Mouse (Mus musculus) midbrain, embryonic 16.5 days (tissue): ENCODE results near the gene Zfp579. TPM values are rescaled to one million over a fixed set of nuclear protein-coding genes. Genes with fewer than 3 reads are reported as not detected.
A peak's percentile ranks its signal among the peaks of the same experiment; 100 is the strongest.

Experiments
- ATAC-seq: fragments of 200-750 bp; cut with Nextera tagmentation; 2 replicates; pipeline ENCODE4 v1.8.0; 2017; ENCODE audit warnings: moderate TSS enrichment
- H3K27ac ChIP-seq: fragments of 300-500 bp; sonication (generic); 2 replicates; pipeline ENCODE4 v1.5.1; 2014; ENCODE audit warnings: mild to moderate bottlenecking, low read length, mixed read lengths
- H3K27me3 ChIP-seq: fragments of 300-500 bp; sonication (generic); 2 replicates; pipeline ENCODE4 v1.6.1; 2014; ENCODE audit warnings: low read depth, low read length, mixed read lengths; ENCODE audit not compliant: control insufficient read depth, insufficient read depth
- H3K36me3 ChIP-seq: fragments of 300-500 bp; sonication (generic); 2 replicates; pipeline ENCODE4 v1.6.1; 2014; ENCODE audit warnings: mild to moderate bottlenecking, low read length, moderate library complexity, mixed read lengths; ENCODE audit not compliant: control insufficient read depth, insufficient read depth
- H3K4me1 ChIP-seq: fragments of 300-500 bp; sonication (generic); 2 replicates; pipeline ENCODE4 v1.6.1; 2014; ENCODE audit warnings: mild to moderate bottlenecking, low read length, mixed read lengths; ENCODE audit not compliant: control insufficient read depth, insufficient read depth
- H3K4me2 ChIP-seq: fragments of 300-500 bp; sonication (generic); 2 replicates; pipeline ENCODE4 v1.6.1; 2014; ENCODE audit warnings: mild to moderate bottlenecking, low read length, mixed read lengths
- H3K4me3 ChIP-seq: fragments of 300-500 bp; sonication (generic); 2 replicates; pipeline ENCODE4 v1.5.1; 2014; ENCODE audit warnings: low read depth, mild to moderate bottlenecking, low read length, moderate library complexity, mixed read lengths
- H3K9ac ChIP-seq: fragments of 300-500 bp; sonication (generic); 2 replicates; pipeline ENCODE4 v1.6.1; 2014; ENCODE audit warnings: low read depth, low read length, mixed read lengths
- H3K9me3 ChIP-seq: fragments of 300-500 bp; sonication (generic); replicated peaks from 2 replicates; pipeline ENCODE4 v1.6.1; 2014; ENCODE audit warnings: mild to moderate bottlenecking, low read length, mixed read lengths; ENCODE audit not compliant: control insufficient read depth, poor library complexity, severe bottlenecking
- WGBS: fragments of 180-500 bp; shearing (Covaris S2); extraction: QIAGEN DNeasy Blood & Tissue Kit; methylation state at CpG from one replicate; pipeline ENCODE4 v1.1.7; 2014; 5-methylcytosine and 5-hydroxymethylcytosine counted together
- polyA plus RNA-seq: library from polyadenylated mRNA; unstranded; fragments of >200 nt; fragmentation: Nextera tagmentation; extraction: Ambion mirVana; gene quantifications from 2 replicates; pipeline ENCODE4 v1.2.1, GENCODE M21; 2015

The Zfp579 gene
- polyA plus RNA-seq, 1 experiment from 2014 or later = 56.3 TPM

GRCm38 (mm10) chr7:4975455-4975854, 20.5 kb downstream of the Zfp579 start:
- H3K4me3 ChIP-seq = no peak overlapping the region
- H3K27ac ChIP-seq = no peak overlapping the region
- H3K9ac ChIP-seq = no peak overlapping the region
- H3K36me3 ChIP-seq = no peaks in the 10 kb centered on the region
- ATAC-seq = no peak
- H3K4me1 ChIP-seq = no peaks in the 10 kb centered on the region
- no peak overlapping the region for H3K4me2 ChIP-seq
- no peaks in the 10 kb centered on the region for H3K27me3 ChIP-seq
- no peaks in the 10 kb centered on the region for H3K9me3 ChIP-seq
- 72% methylated on average over 4 of the region's 4 CpGs for WGBS

- Histone ChIP-seq H3K27ac (no peak overlapping the region), H3K9ac (no peak overlapping the region), H3K27me3 (no peaks in the 10 kb centered on the region), H3K9me3 (no peaks in the 10 kb centered on the region), H3K4me3 (no peak overlapping the region), H3K4me1 (no peaks in the 10 kb centered on the region), H3K36me3 (no peaks in the 10 kb centered on the region), H3K4me2 (no peak overlapping the region)
- no peak for ATAC-seq
- 81% methylated on average over 18 of the region's 18 CpGs for WGBS
Measured at GRCm38 (mm10) chr7:4972321-4973047, 23.5 kb downstream of the Zfp579 start.

DNA sequence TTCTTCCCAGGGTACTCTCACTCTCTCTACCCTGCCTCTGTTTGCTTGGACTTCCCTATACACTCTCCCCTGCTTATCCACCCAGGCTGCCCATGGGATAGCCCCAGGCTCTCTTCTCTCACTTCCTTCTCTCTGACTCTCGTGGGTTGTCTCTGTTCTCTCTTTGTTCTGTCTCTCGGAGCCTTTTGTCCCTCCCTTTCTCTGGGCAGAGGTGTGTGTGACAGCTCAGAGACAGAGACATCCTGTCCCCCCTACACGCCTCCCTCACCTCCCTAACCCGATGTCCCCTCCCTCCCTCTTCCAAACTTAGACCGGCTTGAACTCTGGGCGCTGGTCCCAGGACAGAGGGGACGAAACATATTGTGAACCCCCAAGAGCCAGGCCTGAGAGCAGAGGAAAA, 24.2 kb downstream of the Zfp579 start:
- H3K4me3 ChIP-seq = no peak overlapping the region
- no peak overlapping the region for H3K4me2 ChIP-seq
- no peak overlapping the region for H3K27ac ChIP-seq
- no peaks in the 10 kb centered on the region for H3K36me3 ChIP-seq
- no peak overlapping the region for H3K9ac ChIP-seq
- H3K27me3 ChIP-seq = no peaks in the 10 kb centered on the region
- 23% methylated on average over 7 of the region's 7 CpGs for WGBS
- no peaks in the 10 kb centered on the region for H3K9me3 ChIP-seq
- no peaks in the 10 kb centered on the region for H3K4me1 ChIP-seq
- no peak for ATAC-seq

GRCm38 (mm10) chr7:4971068-4971467, 24.9 kb downstream of the Zfp579 start, which contains the start of gene Sbk3:
TSS of gene Sbk3 (minus strand) at chr7:4971168.
- no peak within 1 kb of the TSS for H3K4me2 ChIP-seq
- H3K36me3 ChIP-seq = no peaks in the 10 kb centered on the region
- no peaks in the 10 kb centered on the region for H3K4me1 ChIP-seq
- whole genome bisulfite sequencing = 32% methylated on average over 6 of the region's 6 CpGs
- H3K4me3 ChIP-seq = no peak within 1 kb of the TSS
- no peak for ATAC-seq
- no peak within 1 kb of the TSS for H3K9ac ChIP-seq
- H3K27ac ChIP-seq = no peak within 1 kb of the TSS
- H3K27me3 ChIP-seq = no peaks in the 10 kb centered on the region
- H3K9me3 ChIP-seq = no peaks in the 10 kb centered on the region

GRCm38 (mm10) chr7:4964988-4965387, 31.0 kb downstream of the Zfp579 start:
- 81% methylated on average over 5 of the region's 5 CpGs for WGBS
- Histone ChIP-seq H3K27me3 (no peaks in the 10 kb centered on the region), H3K27ac (no peak overlapping the region), H3K9me3 (no peaks in the 10 kb centered on the region), H3K9ac (no peak overlapping the region), H3K4me2 (no peak overlapping the region), H3K4me1 (no peaks in the 10 kb centered on the region), H3K4me3 (no peak overlapping the region), H3K36me3 (no peaks in the 10 kb centered on the region)
- ATAC-seq = no peak

DNA sequence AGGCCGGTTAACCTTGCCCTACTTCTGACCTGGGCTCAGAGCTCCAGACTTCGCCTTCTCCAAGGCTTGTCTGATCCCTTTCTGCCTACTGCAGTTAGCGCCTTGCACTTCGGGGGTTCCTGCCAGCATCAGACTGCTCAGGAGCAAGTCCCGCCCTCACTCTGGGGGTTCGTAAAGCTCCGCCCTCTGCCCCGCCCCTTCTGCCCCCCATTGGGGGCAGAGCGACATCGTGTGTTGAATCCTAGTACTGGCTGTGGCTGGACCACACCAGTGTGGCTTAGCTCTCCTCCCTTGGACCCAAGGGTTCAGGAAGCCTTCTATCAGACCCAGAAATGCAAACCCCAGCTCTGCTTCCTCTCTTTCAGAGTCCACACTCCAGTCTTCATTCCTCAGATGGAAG, 31.7 kb downstream of the Zfp579 start, which contains the start of gene Sbk2:
Gene Sbk2 (minus strand): TSS at position 135 of the 400 bp plus-strand sequence.
- 8% methylated on average over 10 of the region's 10 CpGs for WGBS
- Histone ChIP-seq H3K27ac (no peak within 1 kb of the TSS), H3K9me3 (no peaks in the 10 kb centered on the region), H3K9ac (no peak within 1 kb of the TSS), H3K27me3 (no peaks in the 10 kb centered on the region), H3K4me2 (0 out of 2 replicates have a peak within 1 kb of the TSS, but pooled peaks have one; percentile 4), H3K36me3 (no peaks in the 10 kb centered on the region), H3K4me3 (no peak within 1 kb of the TSS), H3K4me1 (no peaks in the 10 kb centered on the region)
- ATAC-seq = peak; percentile 66

DNA sequence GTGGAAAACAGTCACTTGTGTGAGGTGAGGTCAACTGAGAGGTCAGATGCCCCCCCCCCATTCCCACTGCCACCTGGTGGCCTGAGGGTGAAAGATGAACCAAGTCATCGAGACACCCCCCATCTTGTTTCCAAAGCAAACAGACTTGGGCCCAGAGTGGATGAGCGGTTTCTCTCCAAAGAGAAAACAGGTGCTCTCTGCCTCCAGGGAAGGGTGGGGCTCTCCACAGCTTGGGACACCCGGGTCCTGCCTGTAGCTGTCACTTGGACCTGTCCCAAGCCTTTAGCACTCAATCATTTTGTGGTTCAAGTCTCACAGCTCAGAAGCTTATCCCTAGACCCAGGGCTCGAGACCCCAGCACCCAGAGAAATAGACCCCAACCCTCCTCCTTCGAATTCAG, 32.4 kb downstream of the Zfp579 start:
- Histone ChIP-seq H3K27ac (no peak overlapping the region), H3K4me1 (no peaks in the 10 kb centered on the region), H3K4me3 (no peak overlapping the region), H3K36me3 (no peaks in the 10 kb centered on the region), H3K27me3 (no peaks in the 10 kb centered on the region), H3K4me2 (no peak overlapping the region), H3K9ac (no peak overlapping the region), H3K9me3 (no peaks in the 10 kb centered on the region)
- ATAC-seq = no peak
- 85% methylated on average over 5 of the region's 5 CpGs for WGBS

- Histone ChIP-seq H3K4me1 (no peaks in the 10 kb centered on the region), H3K4me3 (no peak overlapping the region), H3K9ac (no peak overlapping the region), H3K27me3 (no peaks in the 10 kb centered on the region), H3K9me3 (no peaks in the 10 kb centered on the region), H3K27ac (no peak overlapping the region), H3K4me2 (no peak overlapping the region), H3K36me3 (no peaks in the 10 kb centered on the region)
- ATAC-seq = no peak
- WGBS = 88% methylated on average over 10 of the region's 10 CpGs
Measured at GRCm38 (mm10) chr7:4957361-4957760, 38.6 kb downstream of the Zfp579 start.

DNA sequence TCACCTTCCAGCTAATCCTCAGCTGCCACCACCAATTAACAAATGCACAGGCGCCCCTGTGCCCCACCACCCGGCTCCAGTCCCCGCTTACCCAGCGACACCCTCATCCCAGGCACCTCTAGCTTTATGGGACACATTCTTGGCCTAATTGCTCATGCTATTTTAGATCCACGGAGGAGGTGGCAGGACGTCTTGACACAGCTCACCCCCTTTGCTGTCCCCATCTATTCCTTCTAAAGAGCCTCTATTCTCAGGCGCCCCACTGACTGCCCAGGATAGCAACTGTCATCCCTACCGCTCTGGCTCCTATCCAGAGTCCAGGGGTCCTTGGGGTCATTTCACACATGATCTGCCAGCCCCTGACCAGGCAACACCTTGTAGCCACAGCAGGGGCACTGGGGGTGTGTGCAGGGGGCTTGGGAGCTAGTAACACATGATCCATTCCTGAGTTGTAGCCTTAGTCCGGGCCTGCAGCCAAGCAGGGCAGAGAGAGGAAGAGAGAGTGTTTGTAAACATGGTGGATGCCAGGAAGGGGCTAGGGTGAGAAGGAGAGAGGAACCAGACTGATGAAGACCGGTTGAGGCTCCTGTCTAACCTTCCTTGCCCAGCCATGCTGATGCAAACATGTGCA, 42.0 kb downstream of the Zfp579 start:
- no peak overlapping the region for H3K27ac ChIP-seq
- H3K27me3 ChIP-seq = no peaks in the 10 kb centered on the region
- no peaks in the 10 kb centered on the region for H3K9me3 ChIP-seq
- no peak overlapping the region for H3K9ac ChIP-seq
- H3K36me3 ChIP-seq = no peaks in the 10 kb centered on the region
- 27% methylated on average over 10 of the region's 10 CpGs for WGBS
- H3K4me3 ChIP-seq = no peak overlapping the region
- no peak overlapping the region for H3K4me2 ChIP-seq
- no peak for ATAC-seq
- no peaks in the 10 kb centered on the region for H3K4me1 ChIP-seq
